Mouse (Mus musculus) lung, adult 2 months (tissue): ENCODE measurements at regions not wholly inside any gene's neighbourhood (a gene's known extent, or its start where the extent isn't known, plus 50 kb on each side); places are given as distances from the start of the nearest gene placed in this dataset.

Experiments used
- CTCF ChIP-seq: fragments of 200-500 bp; IDR thresholded peaks from 2 replicates; pipeline ENCODE4 v1.5.1; 2011; ENCODE audit warnings: mild to moderate bottlenecking, low read length, control low read depth; ENCODE audit not compliant: insufficient read depth
- POLR2A ChIP-seq: fragments of 200-500 bp; IDR thresholded peaks from 2 replicates; pipeline ENCODE4 v1.6.1; 2011; ENCODE audit warnings: low read depth, mild to moderate bottlenecking, control low read depth, low read length, borderline replicate concordance; ENCODE audit errors: extremely low read depth

DNA sequence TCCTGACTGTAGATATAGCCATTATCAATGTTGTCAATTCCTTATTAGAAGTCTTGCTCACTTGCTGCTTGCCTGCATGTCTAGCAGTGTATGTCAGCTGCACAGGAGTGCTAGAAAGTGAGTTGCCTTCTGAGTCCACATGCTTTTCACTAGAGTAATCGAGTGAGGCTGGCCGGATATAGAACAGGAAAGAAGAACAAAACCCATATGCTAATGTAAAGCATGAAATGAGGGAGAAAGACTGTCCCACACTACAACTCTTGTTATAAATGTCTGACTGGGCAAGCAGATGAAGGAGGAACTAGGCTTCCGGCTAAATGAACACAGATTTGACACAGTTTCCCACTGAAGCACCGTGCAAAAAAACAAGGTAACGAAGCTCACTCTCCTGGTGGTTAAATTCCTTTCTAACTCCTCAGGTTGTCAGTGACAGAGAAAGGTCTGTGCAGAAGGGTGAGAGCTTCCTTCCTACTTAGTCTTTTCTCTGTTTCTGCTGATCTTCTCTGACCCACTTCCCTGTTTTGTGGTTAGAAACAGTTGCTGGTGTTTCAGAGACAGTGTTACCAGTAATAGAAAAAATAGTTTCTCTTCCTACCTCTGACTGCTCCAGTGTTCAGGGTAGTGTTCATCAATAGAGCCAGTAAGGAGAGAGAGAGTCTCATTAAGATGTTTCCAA is 399.0 kb downstream of the Atp23 start:
- TF ChIP-seq CTCF (no peak), POLR2A (no peak)
